Comparison of ENCODE assay signal across 37 mouse cellular contexts in genomic region chr1:162929146-162929545, GRCm38 (mm10). TPM values are rescaled to one million over a fixed set of nuclear protein-coding genes. Genes with fewer than 3 reads are reported as not detected.
"Had no signal": no experiment of that assay in that cellular context is flagged by ENCODE, and none has a peak within 500 bp of the region (broad histone marks: within the 10 kb centered on the region; RNA-seq: fewer than 3 reads in every experiment).

No protein-coding gene starts in this region.

- H3K4me3 ChIP-seq: heart, embryonic 13.5 days; heart, embryonic 15.5 days; hindbrain, embryonic 10.5 days; hindbrain, embryonic 12.5 days; intestine, embryonic 15.5 days; layer of hippocampus, adult 2 months; left cerebral cortex, adult 2 months; limb, embryonic 10.5 days; limb, embryonic 12.5 days; liver, embryonic 13.5 days; liver, embryonic 15.5 days had no signal

- H3K36me3 ChIP-seq: heart, embryonic 13.5 days; heart, embryonic 15.5 days; hindbrain, embryonic 10.5 days; hindbrain, embryonic 12.5 days; intestine, embryonic 15.5 days; limb, embryonic 10.5 days; limb, embryonic 12.5 days; liver, embryonic 13.5 days; liver, embryonic 15.5 days had no signal

- H3K9ac ChIP-seq: heart, embryonic 13.5 days; heart, embryonic 15.5 days; hindbrain, embryonic 12.5 days; hindbrain, embryonic 14.5 days; intestine, embryonic 15.5 days; limb, embryonic 12.5 days; liver, embryonic 13.5 days; liver, embryonic 15.5 days had no signal

- H3K27me3 ChIP-seq: heart, embryonic 13.5 days; heart, embryonic 15.5 days; hindbrain, embryonic 12.5 days; intestine, embryonic 15.5 days; limb, embryonic 12.5 days; liver, embryonic 13.5 days; liver, embryonic 15.5 days had no signal

- H3K4me1 ChIP-seq: heart, embryonic 13.5 days; heart, embryonic 15.5 days; hindbrain, embryonic 10.5 days; hindbrain, embryonic 12.5 days; intestine, embryonic 15.5 days; limb, embryonic 10.5 days; limb, embryonic 12.5 days; liver, embryonic 13.5 days; liver, embryonic 15.5 days had no signal

- DNase-seq: gastrocnemius, postnatal 25 days; kidney, adult 18-20 months; kidney, adult 8-10 months; kidney, postnatal 10 days; kidney, postnatal 25 days; kidney, postnatal 4 days; liver; liver, embryonic 13.5 days had no signal

- H3K27ac ChIP-seq: heart, embryonic 13.5 days; heart, embryonic 15.5 days; hindbrain, embryonic 10.5 days; hindbrain, embryonic 12.5 days; hindbrain, embryonic 14.5 days; intestine, embryonic 15.5 days; layer of hippocampus, adult 2 months; left cerebral cortex, adult 2 months; limb, embryonic 10.5 days; limb, embryonic 12.5 days; liver, embryonic 13.5 days; liver, embryonic 15.5 days had no signal

RNA-seq across cellular contexts. Expression of gene Fmo6, which starts 8.2 kb away (rescaled TPM):
- total RNA-seq: gastrocnemius, adult 8-10 months; gastrocnemius, postnatal 25 days; granulocyte monocyte progenitor cell, adult 5-6 weeks; heart, postnatal 36 days; layer of hippocampus, adult 2 months; layer of hippocampus, postnatal 10 days; layer of hippocampus, postnatal 25 days; left cerebral cortex, adult 2 months; left cerebral cortex, postnatal 14 days; left cerebral cortex, postnatal 36 days had no signal
- polyA plus RNA-seq: forebrain, embryonic 16.5 days; heart, embryonic 11.5 days; heart, embryonic 13.5 days; heart, embryonic 15.5 days; heart, postnatal 0 days; hindbrain, embryonic 10.5 days; hindbrain, embryonic 12.5 days; hindbrain, embryonic 14.5 days; hindbrain, embryonic 16.5 days; inflammation-experienced regulatory T-cells, adult 6 months; intestine, embryonic 15.5 days; intestine, postnatal 0 days; limb, embryonic 10.5 days; liver, embryonic 11.5 days; liver, embryonic 13.5 days; liver, embryonic 15.5 days had no signal

RNA-seq across cellular contexts. Expression of gene Fmo2, which starts 30.6 kb away (rescaled TPM):
- total RNA-seq: granulocyte monocyte progenitor cell, adult 5-6 weeks had no signal
- polyA plus RNA-seq: forebrain, embryonic 16.5 days; hindbrain, embryonic 10.5 days; hindbrain, embryonic 12.5 days; inflammation-experienced regulatory T-cells, adult 6 months; liver, embryonic 11.5 days had no signal

RNA-seq across cellular contexts. Expression of gene Fmo3, which starts 55.2 kb away (rescaled TPM):
- total RNA-seq: gastrocnemius, adult 8-10 months; gastrocnemius, postnatal 25 days; gastrocnemius, postnatal 4 days; granulocyte monocyte progenitor cell, adult 5-6 weeks; heart, postnatal 36 days; layer of hippocampus, adult 2 months; layer of hippocampus, postnatal 10 days; layer of hippocampus, postnatal 25 days; left cerebral cortex, adult 2 months; left cerebral cortex, postnatal 14 days; left cerebral cortex, postnatal 36 days had no signal
- polyA plus RNA-seq: forebrain, embryonic 16.5 days; frontal cortex, adult 2 months; heart, embryonic 11.5 days; heart, embryonic 13.5 days; heart, postnatal 0 days; hindbrain, embryonic 10.5 days; hindbrain, embryonic 12.5 days; hindbrain, embryonic 14.5 days; hindbrain, embryonic 16.5 days; inflammation-experienced regulatory T-cells, adult 6 months; intestine, embryonic 15.5 days; intestine, postnatal 0 days; kidney, embryonic 14.5 days; kidney, embryonic 16.5 days; limb, embryonic 10.5 days; limb, embryonic 12.5 days; liver, embryonic 11.5 days; liver, embryonic 13.5 days; liver, embryonic 15.5 days had no signal
